Mouse (Mus musculus) gonadal fat pad, adult 2 months (tissue): ENCODE data around the gene Myoc. TPM values are rescaled to one million over a fixed set of nuclear protein-coding genes. Genes with fewer than 3 reads are reported as not detected.
A peak's percentile ranks its signal among the peaks of the same experiment; 100 is the strongest.
"Not testable (repeated sequence)": the region's sequence is repeated elsewhere in the genome, so short reads cannot be mapped to it uniquely, and the experiment has no call there.

Source experiments
- DNase-seq: peaks from one replicate; pipeline ENCODE4 v3.0.0-alpha.2; 2012; ENCODE audit warnings: low read depth
- polyA plus RNA-seq: library from polyadenylated mRNA; depleted of rRNA; stranded (reverse); fragments of >200 nt; gene quantifications from 2 replicates; pipeline ENCODE4 v1.2.3, GENCODE M21; 2012; rRNA removed

Myoc gene
- polyA plus RNA-seq: 1.0 and 3.6 TPM in 2 replicates

DNA sequence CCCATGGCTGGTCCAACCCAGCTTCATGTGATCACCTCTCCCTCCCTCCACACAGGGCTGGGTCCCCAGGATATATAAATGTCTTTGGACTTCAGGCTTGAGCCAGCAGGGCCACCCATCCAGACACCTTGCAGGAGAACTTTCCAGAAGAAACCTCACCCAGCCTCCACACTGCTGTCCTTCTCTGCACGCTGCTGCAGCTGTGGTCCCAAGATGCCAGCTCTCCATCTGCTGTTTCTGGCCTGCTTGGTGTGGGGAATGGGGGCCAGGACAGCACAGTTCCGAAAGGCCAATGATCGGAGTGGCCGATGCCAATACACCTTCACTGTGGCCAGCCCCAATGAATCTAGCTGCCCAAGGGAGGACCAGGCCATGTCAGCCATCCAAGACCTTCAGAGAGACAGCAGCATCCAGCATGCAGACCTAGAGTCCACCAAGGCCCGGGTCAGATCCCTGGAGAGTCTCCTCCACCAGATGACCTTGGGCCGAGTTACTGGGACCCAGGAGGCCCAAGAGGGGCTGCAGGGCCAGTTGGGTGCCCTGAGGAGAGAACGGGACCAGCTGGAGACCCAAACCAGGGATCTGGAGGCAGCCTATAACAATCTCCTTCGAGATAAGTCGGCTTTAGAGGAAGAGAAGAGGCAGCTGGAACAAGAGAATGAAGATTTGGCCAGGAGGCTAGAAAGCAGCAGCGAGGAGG, at the start of gene Myoc:
TSS of gene Myoc (plus strand) at position 105 of the 700 bp plus-strand sequence.
- DNase-seq: no peak

DNA sequence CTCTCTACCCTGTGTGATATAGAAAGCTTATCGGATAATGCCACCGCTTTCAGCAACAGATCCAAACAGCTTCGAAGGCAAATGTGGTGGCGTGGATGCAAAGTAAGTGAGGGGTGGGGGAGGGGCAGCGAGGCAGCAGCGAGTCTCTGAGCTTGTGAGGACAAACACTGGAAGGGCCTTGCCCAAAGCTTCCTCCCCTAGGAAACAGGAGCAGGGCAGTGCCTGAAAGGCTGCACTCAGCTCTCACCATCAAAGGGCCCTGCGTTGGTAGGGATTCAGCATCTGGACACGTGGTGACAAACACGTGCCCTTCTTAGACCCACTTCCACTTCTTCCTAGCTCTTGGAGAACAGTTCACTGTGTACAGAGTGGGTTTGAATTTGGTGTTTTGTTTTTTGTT, 49.5 kb upstream of the Myoc start:
- no peak for DNase-seq

DNA sequence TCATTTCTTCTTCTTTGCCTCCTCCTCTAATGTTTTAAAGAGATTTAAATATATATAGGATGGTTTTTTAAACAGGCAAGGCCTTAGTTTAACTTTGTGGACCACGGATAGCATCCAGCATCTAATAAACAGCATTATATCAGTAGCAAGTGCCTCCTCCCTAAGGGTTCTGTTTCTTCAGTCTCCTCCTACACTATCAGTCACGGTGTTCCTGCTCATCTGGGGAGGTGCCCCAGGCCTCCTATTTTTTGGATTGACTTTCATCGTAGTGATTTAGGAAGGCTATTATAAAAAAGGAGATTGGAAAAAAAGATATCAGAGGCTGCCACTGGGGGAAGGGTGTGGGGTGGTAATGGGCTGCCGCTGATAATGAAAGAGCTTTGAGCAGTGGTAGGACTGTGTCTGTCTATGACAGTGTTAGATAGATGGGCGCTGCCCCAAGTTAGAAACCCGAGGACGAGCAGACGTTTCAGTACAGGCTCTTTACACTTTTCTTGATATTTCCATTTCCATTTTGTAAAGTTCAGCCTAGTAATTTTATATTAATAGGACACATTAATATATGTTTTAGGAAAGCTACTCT, 48.4 kb upstream of the Myoc start:
- no peak for DNase-seq

GRCm38 (mm10) chr1:162597379-162598102, 41.4 kb upstream of the Myoc start:
- no peak for DNase-seq

DNA sequence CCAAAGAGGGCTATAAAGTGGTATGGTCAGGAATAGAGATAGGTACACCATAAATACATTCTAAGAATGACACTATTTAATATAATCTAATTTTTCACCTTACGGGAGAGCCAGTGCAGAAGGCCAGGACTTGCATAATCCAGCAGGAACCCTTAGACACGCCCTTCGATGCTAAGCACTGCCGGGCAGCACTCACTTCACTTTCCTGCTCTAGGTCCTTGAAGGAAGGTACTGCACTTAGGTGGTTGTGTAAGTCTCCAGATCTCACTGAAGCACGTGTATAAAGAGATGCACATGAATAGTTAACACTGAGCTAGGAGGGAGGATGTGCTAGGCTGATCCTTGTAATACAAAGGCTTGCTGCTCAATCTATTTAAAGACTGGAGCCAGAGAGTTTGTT, 39.3 kb upstream of the Myoc start:
- DNase-seq: no peak

- DNase-seq: no peak
These were observed 37.7 kb upstream of the Myoc start for GRCm38 (mm10) chr1:162601288-162601687.

- no peak for DNase-seq
These were observed 30.8 kb upstream of the Myoc start for GRCm38 (mm10) chr1:162608127-162608526.

- DNase-seq: no peak
These were observed 29.2 kb upstream of the Myoc start for GRCm38 (mm10) chr1:162609633-162610250.

DNA sequence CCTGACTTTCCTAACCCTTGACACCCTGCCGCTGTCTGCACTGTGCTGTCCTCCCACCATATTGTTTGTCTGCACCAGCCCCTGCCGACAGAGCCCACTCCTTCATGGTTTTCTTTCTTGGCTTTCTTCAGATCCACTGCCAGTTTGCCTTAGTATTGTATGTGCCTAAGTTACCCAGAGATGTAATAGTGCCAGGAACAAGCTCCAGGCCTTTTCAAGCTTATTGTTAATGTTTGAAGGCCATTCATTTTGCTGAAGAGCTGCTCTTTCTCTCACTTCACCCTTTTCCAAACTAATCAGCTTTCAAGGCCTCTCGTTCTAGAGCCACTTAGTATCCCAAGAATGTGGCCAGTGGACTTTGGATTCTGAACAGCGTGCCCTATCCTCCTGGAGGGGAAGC, 27.8 kb upstream of the Myoc start:
- DNase-seq: no peak

DNA sequence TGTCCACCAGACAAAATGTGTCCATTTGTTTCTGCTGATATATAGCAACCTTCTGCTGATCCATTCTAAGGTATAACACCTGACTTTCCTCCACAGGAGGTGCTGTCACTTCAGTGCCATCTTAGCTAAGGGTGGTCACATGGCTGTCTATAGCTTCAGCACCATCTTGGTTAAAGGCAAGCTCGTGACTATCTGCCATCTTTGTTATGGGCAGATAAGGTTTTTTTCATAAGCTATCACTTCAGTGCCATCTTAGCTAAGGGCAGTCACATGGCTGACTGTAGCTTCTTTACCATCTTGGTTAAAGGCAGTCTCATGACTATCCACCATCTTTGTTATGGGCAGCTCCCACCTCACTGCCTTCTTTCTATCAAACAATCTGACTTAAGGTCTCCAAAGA, 23.4 kb upstream of the Myoc start:
- DNase-seq: no peak

DNA sequence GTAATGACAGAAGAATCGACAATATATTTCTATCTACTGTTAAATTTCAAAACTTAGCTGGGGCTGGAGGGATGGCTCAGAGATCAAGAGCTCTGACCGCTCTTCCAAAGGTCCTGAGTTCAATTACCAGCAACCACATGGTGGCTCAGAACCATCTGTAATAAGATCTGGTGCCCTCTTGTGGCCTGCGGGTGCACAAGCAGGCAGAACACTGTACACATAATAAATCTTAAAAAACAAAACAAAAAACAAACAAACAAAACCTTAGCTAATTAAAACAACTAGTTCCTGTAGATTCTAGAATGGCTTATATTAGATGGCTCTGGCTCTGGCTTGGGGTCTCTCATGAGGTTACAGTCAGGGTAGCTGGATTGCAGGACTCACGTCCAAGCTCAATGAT, 18.5 kb upstream of the Myoc start:
- DNase-seq: no peak

GRCm38 (mm10) chr1:162623895-162624294, 15.1 kb upstream of the Myoc start:
- DNase-seq: no peak

GRCm38 (mm10) chr1:162625229-162625628, 13.7 kb upstream of the Myoc start:
- DNase-seq: no peak

DNA sequence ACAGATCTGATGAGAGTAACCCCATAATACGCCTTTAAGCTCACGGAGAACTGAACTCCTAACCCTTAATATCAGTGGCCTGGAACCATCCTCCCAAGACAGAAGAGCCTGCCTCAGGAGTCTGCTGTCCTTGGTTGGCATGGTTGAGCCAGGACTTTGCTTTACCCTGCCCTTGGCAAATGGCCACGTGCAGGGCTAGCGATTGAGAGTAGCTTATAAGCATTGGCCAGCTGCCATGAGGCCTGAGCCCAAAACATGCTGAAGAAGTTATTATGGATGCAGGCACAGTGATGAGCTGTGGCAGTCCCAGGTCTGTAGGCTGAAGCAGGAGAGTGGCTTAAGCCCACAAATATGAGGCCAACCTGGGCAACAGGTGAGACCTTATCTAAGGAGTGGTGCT, 11.1 kb upstream of the Myoc start:
- DNase-seq: not testable (repeated sequence)

GRCm38 (mm10) chr1:162628326-162628725, 10.6 kb upstream of the Myoc start:
- not testable (repeated sequence) for DNase-seq

- DNase-seq: not testable (repeated sequence)
These were observed 3.5 kb upstream of the Myoc start for GRCm38 (mm10) chr1:162635291-162635931.

DNA sequence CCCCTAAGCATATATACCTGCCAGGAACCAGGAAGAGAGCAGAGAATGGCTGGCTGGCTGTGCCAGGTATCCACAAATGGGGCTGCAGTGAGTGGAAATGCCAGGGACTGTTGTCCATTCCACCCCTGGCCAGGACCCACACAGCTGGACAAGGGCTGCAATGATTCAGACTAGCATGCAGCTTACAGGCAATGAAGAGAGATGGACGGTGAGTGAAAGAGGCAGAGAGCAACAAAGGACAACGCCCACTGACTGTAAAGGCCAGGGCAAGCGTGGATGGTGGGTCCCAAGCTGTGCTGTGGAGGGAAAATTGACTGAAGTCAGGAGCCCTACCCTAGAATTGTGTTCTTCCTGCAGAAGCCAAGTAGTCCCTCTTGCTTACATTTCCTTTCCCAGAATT, 2.4 kb upstream of the Myoc start:
- DNase-seq: no peak

DNA sequence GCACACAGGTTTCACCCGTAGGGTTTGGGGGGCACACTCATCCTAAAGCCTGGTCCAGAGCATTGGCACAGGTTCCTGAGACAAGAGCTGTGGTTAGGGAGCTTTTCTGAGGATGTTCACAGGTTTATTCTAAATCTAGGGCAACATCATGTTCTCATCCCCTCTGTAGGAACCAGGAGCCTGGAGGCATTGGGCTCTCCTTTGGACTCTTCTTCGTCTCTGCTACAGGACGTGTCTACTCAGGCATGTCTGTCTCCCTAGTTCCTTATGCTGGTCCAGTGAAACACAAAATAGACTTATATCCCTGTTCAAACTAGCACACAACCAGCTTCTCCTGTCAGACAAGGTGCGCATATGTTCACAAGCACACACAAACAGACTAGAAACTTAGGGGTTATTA, 420 bp upstream of the Myoc start:
- DNase-seq: no peak

DNA sequence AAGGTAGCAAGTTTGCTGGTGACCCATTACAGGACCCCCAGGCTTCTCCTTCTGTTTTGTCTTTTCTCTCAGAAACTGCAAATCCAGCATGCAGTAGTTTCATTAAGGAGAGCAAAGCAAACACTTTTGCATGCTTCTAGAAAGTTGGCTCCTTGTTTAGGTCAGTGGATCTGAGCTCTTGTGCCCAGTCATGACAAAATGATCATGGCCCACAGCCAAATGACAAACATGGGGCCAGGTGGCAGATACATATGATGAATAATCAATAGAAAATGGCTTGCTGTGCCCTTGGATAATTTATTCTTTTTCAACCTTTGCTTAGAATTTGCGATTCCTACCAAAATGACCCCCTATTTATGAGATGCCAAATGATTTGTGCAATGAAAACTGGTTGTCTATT, 906 bp downstream of the Myoc start:
- no peak for DNase-seq

DNA sequence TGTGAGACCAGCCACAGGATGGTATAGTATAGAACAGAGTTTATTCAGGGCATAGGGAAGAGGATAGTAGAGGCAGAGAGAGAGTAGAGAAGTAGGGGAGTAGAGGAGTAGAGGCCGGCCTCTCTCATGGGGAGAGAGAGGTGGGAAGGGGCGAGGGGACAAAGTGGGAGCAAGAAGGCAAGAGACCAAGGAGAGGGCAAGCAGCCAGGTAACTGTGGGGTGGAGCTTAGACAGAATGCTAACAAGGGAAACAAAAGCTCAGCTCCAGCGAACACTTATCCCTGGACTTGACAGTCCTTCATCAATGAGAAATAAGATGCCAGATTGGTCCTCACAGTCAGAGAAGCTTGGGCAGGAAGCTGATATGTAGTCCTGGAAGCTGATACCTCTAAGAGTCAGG, 3.6 kb downstream of the Myoc start:
- no peak for DNase-seq

DNA sequence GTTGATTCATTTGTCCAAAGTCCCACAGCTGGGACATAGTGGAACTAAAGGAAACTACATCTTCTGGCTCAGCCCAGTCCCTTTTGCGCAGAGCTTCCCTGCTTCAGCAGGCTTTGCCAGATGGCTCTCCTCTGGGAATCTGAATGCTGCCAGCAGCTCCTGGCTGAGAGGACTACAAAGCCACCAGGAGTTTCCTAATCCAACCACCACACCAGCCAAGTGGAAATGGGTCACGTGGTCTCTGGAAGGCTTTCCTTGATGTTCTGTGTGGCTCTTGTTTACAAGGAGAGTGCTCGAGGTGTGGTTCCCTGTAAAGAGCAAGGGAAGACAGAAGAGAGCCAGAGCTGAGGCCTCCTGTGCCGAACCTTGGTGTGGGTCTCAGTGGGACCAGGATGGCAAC, 4.8 kb downstream of the Myoc start:
- peak; percentile 80 for DNase-seq

DNA sequence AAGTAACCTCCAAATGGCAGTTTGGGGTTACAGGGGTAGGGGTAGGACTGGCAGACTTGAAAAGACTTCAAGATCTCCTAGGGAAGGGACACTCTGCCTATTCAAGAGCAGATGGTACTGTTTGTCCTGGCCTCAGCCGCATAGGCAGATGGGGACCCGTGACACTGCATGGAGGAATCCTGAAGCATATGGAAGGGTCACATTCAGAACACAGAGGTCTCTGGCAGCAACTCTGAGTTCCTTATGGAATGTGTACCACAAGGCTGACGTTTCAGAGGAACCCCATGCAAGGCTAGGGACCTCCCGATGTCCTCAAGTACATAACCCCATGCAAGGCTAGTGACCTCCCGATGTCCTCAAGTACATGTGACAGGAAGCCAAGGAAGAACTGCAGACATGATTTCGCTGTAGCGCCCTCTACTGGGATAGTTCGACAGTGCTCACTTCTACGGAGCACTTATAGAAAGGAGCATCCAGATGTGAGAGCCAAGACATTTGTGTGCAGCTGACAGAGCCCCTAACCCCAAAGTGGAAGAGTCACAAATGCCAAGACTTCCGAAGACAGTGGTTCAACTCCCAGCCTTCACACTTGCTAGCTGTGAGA, 7.2 kb downstream of the Myoc start:
- no peak for DNase-seq
